Mouse (Mus musculus) kidney, adult 2 months (tissue): ENCODE measurements around the gene Ak7. TPM values are rescaled to one million over a fixed set of nuclear protein-coding genes. Genes with fewer than 3 reads are reported as not detected.
A peak's percentile ranks its signal among the peaks of the same experiment; 100 is the strongest.

Source experiments
- DNase-seq: peaks from one replicate; pipeline ENCODE4 v3.0.0; 2021
- H3K27ac ChIP-seq: fragments of 200-500 bp; 2 replicates; pipeline ENCODE4 v1.5.1; 2012; ENCODE audit warnings: low read depth, low read length, control low read depth, inconsistent platforms; ENCODE audit not compliant: insufficient read depth
- H3K27me3 ChIP-seq: fragments of 200-500 bp; replicated peaks from 2 replicates; pipeline ENCODE4 v1.6.1; 2012; ENCODE audit warnings: mild to moderate bottlenecking, moderate library complexity, low read length, inconsistent platforms; ENCODE audit not compliant: control insufficient read depth, insufficient read depth
- H3K36me3 ChIP-seq: fragments of 200-500 bp; 2 replicates; pipeline ENCODE4 v1.6.1; 2012; ENCODE audit warnings: mild to moderate bottlenecking, moderate library complexity, low read length, inconsistent platforms; ENCODE audit not compliant: control insufficient read depth, insufficient read depth
- H3K4me1 ChIP-seq: fragments of 200-500 bp; 2 replicates; pipeline ENCODE4 v1.6.1; 2011; ENCODE audit warnings: low read length; ENCODE audit not compliant: control insufficient read depth, insufficient read depth
- H3K4me3 ChIP-seq: fragments of 200-500 bp; 2 replicates; pipeline ENCODE4 v1.5.1; 2011; ENCODE audit warnings: mild to moderate bottlenecking, low read depth, low read length, control low read depth; ENCODE audit not compliant: insufficient read depth
- CTCF ChIP-seq: fragments of 200-500 bp; conservative IDR thresholded peaks from 2 replicates; pipeline ENCODE4 v1.5.1; 2011; ENCODE audit warnings: low read depth, mild to moderate bottlenecking, control low read depth, low read length, moderate library complexity, mixed read lengths; ENCODE audit not compliant: insufficient read depth, insufficient read length
- POLR2A ChIP-seq: fragments of 200-500 bp; IDR thresholded peaks from one replicate; pipeline ENCODE4 v1.6.1; 2011; ENCODE audit warnings: low read depth, low read length, control low read depth
- WGBS: fragments of 180-500 bp; shearing (Covaris S2); methylation state at CpG from one replicate; pipeline ENCODE4 v1.1.7; 2018; 5-methylcytosine and 5-hydroxymethylcytosine counted together
- polyA plus RNA-seq: library from polyadenylated mRNA; depleted of rRNA; stranded (reverse); fragments of >200 nt; gene quantifications from 2 replicates; pipeline ENCODE4 v1.2.3, GENCODE M21; 2012

Ak7 gene
- polyA plus RNA-seq, 1 experiment: 0.94 TPM

- TF ChIP-seq POLR2A (no peak), CTCF (no peak)
- DNase-seq: no peak
- Histone ChIP-seq H3K4me3 (no peak overlapping the region), H3K36me3 (no peaks in the 10 kb centered on the region; the same call in none of the 2 replicates), H3K4me1 (no peaks in the 10 kb centered on the region), H3K27me3 (no peaks in the 10 kb centered on the region), H3K27ac (no peak overlapping the region)
- WGBS: 92% methylated on average over 12 of the region's 12 CpGs
Measured at GRCm38 (mm10) chr12:105700433-105700832, 5.3 kb upstream of the Ak7 start.

- H3K4me1 ChIP-seq: no peaks in the 10 kb centered on the region
Measured at GRCm38 (mm10) chr12:105718616-105719015, 12.8 kb downstream of the Ak7 start.

GRCm38 (mm10) chr12:105720196-105720595 is 14.4 kb downstream of the Ak7 start:
- H3K4me3 ChIP-seq: no peak overlapping the region
- 0 out of 2 replicates have a peak, but pooled peaks cover 2% of the 10 kb centered on the region for H3K4me1 ChIP-seq
- DNase-seq: no peak
- no peak overlapping the region for H3K27ac ChIP-seq
- 60% methylated on average over 3 of the region's 3 CpGs for WGBS
- TF ChIP-seq POLR2A: no peak
- TF ChIP-seq CTCF: no peak
- H3K27me3 ChIP-seq: no peaks in the 10 kb centered on the region
- no peaks in the 10 kb centered on the region for H3K36me3 ChIP-seq

More at GRCm38 (mm10) chr12:105718616-105719015, 12.8 kb downstream of the Ak7 start:
- H3K36me3 ChIP-seq: no peaks in the 10 kb centered on the region
- no peak overlapping the region for H3K27ac ChIP-seq
- 60% methylated on average over 17 of the region's 17 CpGs for WGBS
- TF ChIP-seq POLR2A (no peak), CTCF (no peak)
- H3K27me3 ChIP-seq: no peaks in the 10 kb centered on the region
- peak; percentile 42 for DNase-seq
- no peak overlapping the region for H3K4me3 ChIP-seq

GRCm38 (mm10) chr12:105721452-105722132 is 15.8 kb downstream of the Ak7 start:
- Histone ChIP-seq H3K27me3 (no peaks in the 10 kb centered on the region), H3K4me3 (no peak overlapping the region), H3K36me3 (no peaks in the 10 kb centered on the region), H3K27ac (no peak overlapping the region), H3K4me1 (0 out of 2 replicates have a peak, but pooled peaks cover 2% of the 10 kb centered on the region)
- WGBS: 63% methylated on average over 14 of the region's 14 CpGs
- no peak for DNase-seq
- TF ChIP-seq CTCF (no peak), POLR2A (no peak)

- peak; percentile 54 for DNase-seq
- TF ChIP-seq POLR2A: no peak
- peak; percentile 38 for TF ChIP-seq CTCF
- Histone ChIP-seq H3K27ac (no peak overlapping the region), H3K4me3 (no peak overlapping the region), H3K36me3 (no peaks in the 10 kb centered on the region), H3K27me3 (no peaks in the 10 kb centered on the region), H3K4me1 (0 out of 2 replicates have a peak, but pooled peaks cover 2% of the 10 kb centered on the region)
- WGBS: 1% methylated on average over 5 of the region's 5 CpGs
Measured at GRCm38 (mm10) chr12:105722657-105723056, 16.9 kb downstream of the Ak7 start.

- 22% methylated on average over 1 of the region's 1 CpGs for WGBS
- no peak for DNase-seq
- H3K4me1 ChIP-seq: 0 out of 2 replicates have a peak, but pooled peaks cover 2% of the 10 kb centered on the region
- no peaks in the 10 kb centered on the region for H3K36me3 ChIP-seq
- TF ChIP-seq POLR2A (no peak), CTCF (no peak)
- H3K27me3 ChIP-seq: no peaks in the 10 kb centered on the region
- H3K4me3 ChIP-seq: no peak overlapping the region
- H3K27ac ChIP-seq: no peak overlapping the region
Measured at GRCm38 (mm10) chr12:105724616-105725015, 18.8 kb downstream of the Ak7 start.

- H3K27ac ChIP-seq: no peak overlapping the region
- no peak for DNase-seq
- WGBS: 80% methylated on average over 13 of the region's 13 CpGs
- 0 out of 2 replicates have a peak, but pooled peaks cover 2% of the 10 kb centered on the region for H3K4me1 ChIP-seq
- no peaks in the 10 kb centered on the region for H3K36me3 ChIP-seq
- TF ChIP-seq CTCF: no peak
- no peak for TF ChIP-seq POLR2A
- H3K27me3 ChIP-seq: no peaks in the 10 kb centered on the region
- H3K4me3 ChIP-seq: no peak overlapping the region
Measured at GRCm38 (mm10) chr12:105725736-105726135, 20.0 kb downstream of the Ak7 start.

GRCm38 (mm10) chr12:105727268-105727667 is 21.5 kb downstream of the Ak7 start:
- Histone ChIP-seq H3K27ac (no peak overlapping the region), H3K27me3 (no peaks in the 10 kb centered on the region), H3K36me3 (no peaks in the 10 kb centered on the region), H3K4me3 (no peak overlapping the region), H3K4me1 (0 out of 2 replicates have a peak, but pooled peaks cover 2% of the 10 kb centered on the region)
- TF ChIP-seq POLR2A: no peak
- no peak for TF ChIP-seq CTCF
- no peak for DNase-seq
- 87% methylated on average over 3 of the region's 3 CpGs for WGBS
